Mouse (Mus musculus): ENCODE data around the gene Tssk1.

The Tssk1 gene

DNA sequence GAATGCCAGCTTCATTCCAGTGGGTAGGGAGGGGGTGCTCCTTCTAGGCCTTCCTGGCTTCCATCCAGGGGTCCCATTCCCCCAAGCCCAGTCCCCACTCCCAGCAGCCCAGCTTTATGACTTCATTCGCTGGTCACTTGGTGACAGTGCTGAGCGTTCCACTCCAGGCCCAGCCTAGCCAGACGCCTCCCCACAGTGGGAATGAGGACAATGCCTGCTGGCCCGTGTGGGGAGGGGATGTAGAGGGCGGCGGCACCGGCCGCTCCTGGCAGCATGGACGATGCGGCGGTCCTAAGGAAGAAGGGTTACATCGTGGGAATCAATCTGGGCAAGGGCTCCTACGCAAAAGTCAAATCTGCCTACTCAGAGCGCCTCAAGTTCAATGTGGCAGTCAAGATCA, 4.4 kb downstream of the Tssk1 start, which contains the start of the genes Dgcr2 and Tssk2:
TSS of gene Dgcr2 (minus strand) at position 101 of the 400 bp plus-strand sequence.
TSS of gene Tssk2 (plus strand) at position 176 of the 400 bp plus-strand sequence.
- no peak for DNase-seq (ENCODE audit: low spot score in 2 of 2)

DNA sequence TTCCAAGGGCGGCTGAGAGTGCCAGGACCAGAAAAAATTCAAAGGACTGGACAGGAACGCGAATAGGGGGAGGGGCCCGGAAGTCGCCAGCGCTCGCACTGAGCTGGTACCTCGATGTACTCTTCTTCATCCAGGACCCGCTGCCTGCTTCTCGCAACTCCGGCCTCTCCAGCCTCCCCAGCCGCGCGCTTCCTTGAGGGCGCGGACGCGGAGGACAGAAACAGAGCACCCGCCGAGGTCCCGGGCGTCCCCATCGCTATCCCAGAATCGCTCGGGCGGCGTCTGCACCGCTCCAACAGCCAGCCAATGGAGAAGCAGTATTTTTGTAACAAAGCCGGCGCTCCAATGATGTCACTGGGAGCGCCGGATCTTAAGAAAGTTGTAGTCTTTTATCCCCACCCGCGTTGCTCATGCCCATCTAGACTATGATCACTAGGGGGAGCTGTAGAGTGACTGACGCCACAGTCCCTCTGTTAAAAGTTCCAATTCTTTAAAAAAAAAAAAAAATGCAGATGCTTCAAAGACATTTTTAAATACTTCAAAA, 17.1 kb downstream of the Tssk1 start, which contains the start of gene Ess2:
TSS of gene Ess2 (minus strand) at position 297 of the 544 bp plus-strand sequence.
- peak; percentile 86 to 90 for DNase-seq (ENCODE audit: low spot score in 2 of 2)

DNA sequence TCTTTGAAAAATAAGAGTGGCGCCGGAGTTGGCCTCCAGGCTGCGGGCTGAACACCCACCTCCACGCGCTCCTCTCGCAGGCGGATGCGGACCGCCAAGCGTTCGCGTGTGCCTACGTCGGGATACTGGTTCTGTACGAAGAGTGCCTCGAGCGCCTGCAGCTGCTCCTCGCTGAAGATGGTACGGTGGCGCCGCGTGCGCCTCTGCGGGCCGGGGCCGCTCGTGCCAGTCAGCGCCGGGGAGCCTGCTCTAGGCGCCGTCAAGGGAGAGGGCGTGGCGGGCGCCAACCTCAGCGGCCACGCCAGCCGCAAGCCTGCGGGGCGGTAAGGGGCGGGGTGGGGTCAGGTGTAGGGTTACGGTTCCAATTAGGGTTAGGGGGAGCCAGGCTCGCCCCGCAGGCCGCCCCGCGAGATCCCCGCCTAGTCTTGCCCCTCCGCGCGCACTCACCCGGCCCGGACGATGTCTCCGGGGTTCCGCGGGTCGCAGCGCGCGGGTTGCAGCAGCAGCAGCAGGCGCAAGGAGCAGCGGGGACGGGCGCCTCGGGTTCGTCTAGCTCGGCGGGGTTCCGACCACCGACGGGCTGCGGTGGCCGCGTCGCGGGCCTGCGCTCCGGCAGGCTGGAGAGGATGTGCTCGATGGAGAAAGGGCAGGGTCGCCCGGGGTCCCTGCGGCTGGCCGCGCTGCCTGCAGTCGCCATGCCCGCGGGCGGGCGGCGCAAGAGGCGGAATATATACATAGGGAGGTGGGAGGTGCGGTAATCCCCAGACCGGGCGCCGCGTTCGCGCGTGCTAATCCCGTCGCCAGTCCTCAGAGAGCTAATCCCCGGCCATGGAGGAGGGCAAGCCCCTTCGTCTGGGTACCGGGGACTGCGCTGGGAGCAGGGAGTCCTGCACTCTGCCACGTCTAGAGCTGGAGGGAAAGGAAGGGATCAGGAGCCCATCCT, 20.6 kb downstream of the Tssk1 start, which contains the start of gene Gsc2:
TSS of gene Gsc2 (minus strand) at position 753 of the 943 bp plus-strand sequence.
- DNase-seq (ENCODE audit: low spot score in 2 of 2), result no peak

DNA sequence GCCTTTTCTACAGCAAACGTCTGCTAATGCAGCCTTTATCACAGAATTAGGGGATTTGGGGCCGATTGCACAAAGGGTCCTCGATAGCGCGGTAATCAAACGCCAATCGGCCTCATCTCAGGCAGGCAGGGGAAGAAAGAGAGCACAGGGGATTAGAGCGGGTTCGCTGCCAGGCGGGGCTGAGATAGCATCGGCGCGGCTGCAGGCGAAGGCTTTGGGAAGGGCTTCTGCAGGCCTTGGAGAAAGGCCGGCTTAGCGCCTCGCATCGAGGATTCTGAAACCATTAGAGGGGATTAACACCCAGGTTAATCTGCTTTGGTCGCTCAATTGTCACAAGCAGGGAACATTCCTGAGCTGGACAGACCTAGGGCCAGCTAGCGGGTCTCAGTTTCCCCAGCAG, 26.6 kb downstream of the Tssk1 start:
- no peak for DNase-seq (ENCODE audit: low spot score in 2 of 2)

DNA sequence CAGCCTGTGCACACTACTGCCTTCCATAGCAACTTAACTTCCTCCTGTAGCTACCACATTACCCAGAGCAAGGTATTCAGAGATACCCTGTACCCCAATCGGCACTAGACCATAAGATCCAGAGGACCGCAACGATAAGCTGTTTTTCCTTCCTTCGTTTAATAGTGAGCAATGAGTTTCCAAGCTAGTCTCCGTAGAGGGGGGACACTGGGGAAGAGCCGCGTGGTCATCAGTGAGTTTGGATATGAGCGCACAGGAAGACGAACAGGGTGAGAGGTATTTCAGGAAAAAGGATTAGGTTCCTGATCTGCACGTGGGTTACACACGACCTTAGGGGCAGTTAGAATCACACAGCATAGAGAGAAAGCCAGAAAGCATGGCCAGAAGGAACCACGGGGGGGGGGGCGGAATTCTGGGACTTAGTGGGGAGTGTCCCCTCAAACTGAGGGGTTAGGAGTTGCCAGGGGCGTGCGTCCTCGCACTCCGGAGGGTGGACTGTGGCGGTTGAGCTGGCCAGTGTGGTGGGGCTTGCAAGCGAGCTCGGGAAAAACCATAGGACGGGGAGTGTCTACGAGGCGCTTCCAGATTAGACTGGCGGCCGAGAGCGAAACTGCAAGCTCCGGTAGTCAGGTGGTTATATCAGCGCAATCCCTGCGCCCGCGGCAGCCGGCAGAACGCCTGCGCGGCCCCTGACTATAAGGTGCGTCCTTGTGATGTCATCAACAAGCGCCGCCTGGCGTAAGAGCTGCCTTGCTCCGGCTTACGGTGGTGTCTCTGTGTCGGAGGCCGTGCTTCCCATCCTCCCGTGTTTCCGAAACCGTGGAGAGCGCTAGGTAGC, 27.5 kb downstream of the Tssk1 start:
- DNase-seq (ENCODE audit: low spot score in 2 of 2), result peak; percentile 92 to 96

DNA sequence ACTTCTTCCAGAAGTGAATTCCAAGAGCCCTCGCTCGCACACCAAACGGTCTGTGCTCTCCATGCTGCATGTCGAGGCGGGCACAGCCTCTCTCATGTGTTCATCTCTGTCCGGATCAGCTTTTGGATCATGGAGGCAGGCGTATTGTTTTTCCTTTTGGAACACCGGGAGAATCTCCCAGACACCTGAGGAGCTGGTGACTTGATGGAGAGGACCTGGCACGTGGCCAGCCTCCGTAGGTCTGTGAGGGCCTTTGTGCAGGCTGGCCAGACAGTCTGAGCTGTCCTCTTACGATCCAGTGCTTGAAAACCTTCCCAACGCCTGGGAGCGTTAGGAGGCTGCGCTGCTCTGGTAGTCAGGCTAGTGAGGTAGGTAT, 28.1 kb downstream of the Tssk1 start:
- no peak for DNase-seq (ENCODE audit: low spot score in 2 of 2)

DNA sequence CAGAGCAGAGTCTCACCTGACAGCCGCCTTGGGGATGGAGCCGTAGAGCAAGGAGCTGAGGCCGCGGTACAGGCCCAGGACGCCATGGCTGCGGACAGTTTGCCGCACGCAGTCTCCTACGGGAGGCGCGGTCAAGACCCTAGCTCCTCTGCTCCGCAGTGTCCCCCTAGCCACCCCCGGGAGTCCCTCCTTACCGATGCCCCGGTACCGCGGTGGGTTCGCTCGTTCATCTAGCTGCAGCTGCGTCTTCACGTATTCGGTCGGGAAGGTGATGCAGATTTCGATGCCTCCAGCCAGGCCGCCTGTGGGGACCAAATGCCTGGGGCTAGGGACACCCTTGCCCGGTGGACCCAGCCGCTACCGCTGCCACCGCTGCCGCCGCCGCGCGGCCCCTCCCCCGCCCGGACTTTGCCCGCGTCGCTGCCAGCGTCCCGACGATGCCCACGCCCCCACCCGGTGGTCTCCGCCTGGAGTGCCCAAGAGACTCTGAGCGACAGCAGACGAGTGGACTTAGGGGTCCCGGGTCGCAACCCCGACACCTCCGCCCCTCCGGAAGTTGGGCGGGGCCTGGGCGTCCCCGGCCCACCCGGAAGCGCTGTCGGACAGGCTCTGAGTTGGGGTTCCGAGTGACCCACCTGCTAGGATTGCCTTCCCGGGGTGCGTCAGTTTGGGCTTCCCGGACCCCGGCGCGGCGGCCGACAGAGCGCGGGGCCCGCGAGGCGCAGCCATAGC, 33.5 kb downstream of the Tssk1 start:
- DNase-seq (ENCODE audit: low spot score in 2 of 2), result peak; percentile 32 to 78

DNA sequence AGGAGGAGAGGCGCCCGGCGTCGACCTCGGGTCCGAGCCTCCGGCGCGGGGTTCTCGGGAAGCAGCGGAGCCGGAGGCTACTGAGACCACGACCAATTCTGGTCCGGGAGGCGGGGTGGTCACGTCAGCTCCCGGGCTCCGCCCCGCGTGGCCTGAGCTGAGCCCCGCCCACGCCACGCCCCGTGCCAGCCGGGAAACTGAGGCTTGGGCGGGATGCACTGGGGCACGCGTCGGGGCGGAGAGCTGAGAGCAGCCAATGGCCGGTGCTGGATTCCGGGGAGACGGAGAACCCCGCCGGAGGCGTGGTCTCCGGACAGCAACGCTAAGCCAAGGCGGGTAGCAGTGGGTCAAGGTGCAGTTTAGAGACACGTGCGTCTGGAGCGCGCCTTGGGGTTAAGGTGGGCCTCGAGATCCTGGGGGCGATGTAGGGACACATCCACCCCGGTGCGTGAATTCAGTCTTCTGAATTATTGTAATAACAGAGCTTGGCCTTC, 34.1 kb downstream of the Tssk1 start, which contains the start of gene Slc25a1:
TSS of gene Slc25a1 (minus strand) at position 133 of the 494 bp plus-strand sequence.
- peak; percentile 81 to 87 for DNase-seq (ENCODE audit: low spot score in 2 of 2)

DNA sequence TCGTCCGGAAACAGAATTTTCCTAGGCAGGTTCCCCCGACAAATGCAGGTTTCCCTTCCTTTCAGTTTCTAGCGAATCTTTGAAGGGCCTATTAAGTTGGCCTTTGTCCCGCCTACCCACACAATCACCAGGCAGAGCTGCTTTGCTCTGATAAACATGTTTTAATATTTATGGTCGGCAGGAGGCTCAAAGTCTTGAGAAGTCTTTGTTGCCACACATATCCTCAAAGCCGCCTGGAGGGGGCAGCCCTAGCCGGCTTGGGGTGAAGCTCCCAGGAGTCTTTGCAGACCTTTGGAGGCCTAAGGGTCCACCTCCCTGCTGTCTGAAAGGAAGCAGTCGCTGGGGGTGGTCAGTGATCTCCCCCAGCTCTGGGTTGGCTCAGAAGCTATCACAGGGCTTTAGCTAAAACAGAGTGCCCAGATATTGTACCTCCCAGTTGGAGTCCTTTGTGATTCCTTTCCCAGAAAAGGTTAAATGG, 34.6 kb downstream of the Tssk1 start:
- DNase-seq (ENCODE audit: low spot score in 2 of 2), result peak; percentile 82 to 87

DNA sequence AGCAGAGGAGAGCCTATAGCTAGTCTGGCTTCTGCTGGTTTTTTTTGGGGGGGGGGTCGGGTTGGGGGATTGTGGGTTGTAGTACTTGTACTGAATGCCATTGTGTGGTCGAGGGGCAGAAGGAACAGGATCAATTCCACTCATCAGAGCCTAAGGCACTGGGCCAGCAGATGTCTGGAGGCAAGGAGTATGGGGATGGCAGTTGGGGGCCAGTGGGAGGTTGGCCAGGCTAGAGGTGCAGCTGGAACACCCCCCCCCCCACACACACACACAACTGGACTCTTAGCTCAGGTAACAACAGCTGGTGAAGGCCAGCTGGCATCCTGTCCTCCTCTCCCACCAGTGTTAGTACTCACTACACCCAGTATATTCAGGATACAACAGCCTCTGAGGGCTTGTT, 35.2 kb downstream of the Tssk1 start:
- DNase-seq (ENCODE audit: low spot score in 2 of 2), result no peak

DNA sequence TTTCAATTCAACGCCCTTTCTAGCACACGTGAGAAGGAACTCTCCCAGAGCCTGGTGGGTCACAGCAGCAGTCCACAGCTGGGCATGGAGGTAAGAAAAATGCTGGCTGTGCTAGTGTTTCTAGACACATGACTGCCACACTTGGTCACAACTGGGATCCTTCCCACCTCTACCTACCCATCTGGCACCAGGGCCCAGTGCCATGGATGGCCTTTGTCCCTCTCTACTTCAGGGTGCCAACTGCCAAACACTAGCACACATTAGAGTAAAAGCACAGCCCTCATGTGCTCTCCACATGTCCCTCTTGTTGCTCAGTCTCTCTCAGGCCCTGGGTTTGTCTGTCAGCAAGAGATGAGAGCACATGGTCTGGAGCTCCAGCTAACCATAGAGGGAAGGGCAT, 35.6 kb downstream of the Tssk1 start:
- no peak for DNase-seq (ENCODE audit: low spot score in 2 of 2)

DNA sequence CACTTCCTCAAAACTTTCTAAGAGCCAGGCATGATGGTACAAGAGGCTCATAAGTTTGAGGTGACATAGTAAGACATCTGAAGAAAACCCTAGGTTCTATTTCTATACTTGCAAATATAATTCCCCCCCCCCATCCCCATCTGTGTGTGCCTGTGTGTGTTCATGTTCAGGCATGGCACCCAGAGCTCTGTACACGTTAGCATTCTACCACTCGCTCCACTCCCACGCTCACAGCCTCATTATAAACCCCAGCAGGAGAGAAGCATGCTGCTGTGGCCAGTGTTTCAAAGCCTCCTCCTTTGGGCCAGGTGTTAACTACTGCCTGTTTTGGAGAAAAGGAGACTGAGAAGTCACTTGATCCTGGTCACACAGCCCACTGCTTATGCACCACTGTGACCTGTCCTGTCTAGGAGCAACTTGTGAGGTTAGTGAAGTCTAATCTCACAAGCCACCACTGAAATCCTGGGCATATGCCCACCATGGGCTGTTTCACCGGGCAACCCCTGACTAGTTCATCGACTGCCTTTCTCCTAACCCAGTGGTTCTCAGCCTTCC, 38.0 kb downstream of the Tssk1 start:
- DNase-seq (ENCODE audit: low spot score in 2 of 2), result no peak

DNA sequence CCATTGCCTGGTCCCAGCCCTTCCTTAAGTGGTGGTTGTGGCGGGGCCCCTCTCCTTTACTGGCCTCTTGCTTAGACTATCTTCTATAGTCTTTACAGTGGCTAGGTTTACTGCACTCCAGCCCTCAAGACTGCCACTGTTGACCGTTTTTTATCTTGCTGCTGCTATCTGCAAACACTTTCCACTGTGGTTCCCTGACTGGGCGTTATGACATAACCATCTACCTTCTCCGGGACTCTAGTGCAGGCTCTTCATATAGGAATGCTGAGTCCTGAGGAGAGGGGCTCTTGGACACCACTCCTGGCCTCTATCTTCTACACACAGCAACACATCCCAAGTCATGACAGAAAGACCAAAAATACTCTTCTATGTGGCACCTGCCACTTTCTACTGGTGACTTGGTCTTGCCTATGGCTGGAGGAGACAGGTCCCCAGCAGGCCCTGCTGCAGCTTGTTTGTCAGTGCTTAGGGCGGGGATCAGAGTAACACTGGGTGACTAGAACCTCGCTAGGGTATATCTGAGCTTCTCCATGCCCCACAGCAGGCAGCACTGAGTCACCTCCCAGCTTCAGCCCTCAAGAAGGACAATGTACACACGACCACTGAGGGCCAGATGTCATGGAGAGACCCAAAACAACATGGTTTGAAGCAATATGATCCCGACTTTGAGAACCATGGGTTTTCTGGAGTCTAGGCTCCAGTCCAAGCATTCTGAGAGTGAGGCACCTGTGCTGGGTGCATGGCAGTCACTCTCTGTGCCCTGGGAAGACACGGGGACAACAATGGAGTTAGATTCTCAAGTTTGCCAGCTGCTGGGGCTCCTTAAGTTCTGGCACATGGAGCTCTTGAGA, 39.8 kb downstream of the Tssk1 start:
- no peak for DNase-seq (ENCODE audit: low spot score in 2 of 2)

DNA sequence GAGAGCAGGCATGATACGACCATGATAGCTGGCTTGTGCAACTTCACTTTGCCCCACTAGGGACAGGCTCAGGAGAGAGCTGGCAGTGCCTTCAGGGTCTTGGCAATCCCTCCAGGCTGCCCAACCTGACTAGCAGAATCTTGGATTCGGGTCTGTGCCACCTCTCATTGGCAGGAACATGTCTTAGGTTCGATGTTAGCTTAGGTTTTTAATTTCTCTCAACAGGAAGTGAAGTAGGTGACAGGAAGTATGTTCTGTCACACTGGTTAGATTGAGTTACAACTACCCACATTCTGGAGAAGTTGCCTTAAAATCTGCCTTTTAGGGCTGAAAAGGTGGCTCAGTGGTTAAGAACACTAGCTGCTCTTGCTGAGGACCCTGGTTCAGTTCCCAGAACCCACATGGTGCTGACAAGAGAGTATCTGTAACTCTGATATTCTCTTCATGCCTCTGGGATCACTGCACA, 40.5 kb downstream of the Tssk1 start:
- DNase-seq (ENCODE audit: low spot score in 2 of 2), result no peak

DNA sequence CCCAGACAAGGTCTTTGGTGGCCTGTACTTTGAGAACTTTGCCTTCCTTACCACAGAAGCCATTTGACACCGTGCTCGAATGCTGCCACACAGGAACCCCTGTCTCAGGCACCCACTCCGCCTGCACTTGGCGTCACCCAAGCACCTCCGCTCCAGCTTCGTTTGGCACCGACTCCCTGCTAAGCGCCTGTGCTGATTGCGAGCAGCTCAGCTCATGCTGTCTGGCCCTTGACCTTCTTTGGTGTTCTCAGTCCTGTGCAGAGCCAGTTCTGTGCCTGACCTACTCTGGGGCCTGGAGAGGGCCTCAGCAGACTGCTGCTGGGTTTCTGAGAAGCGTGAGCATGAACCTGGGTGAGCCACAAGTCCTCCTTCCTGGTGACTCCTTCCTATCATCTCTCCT, 42.8 kb downstream of the Tssk1 start:
- no peak for DNase-seq (ENCODE audit: low spot score in 2 of 2)

DNA sequence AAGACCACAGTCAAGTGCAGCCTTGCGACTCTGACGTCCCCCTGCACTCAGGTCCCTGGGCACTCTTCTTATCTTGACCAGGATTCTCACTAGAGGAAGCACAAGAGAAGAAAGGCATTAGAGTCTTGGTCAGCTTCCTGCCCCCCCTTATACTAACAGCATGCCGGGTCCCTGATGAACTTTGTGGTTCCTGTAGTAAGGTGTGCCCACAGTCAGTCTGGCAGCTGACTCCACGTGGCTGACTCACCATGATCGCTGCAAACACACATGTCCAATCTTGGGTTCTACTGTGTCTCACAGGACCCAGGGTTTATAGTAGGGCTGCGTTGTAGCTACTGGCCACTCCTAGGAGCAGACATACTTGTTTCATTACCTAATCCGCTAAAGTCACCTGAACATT, 44.2 kb downstream of the Tssk1 start:
- DNase-seq (ENCODE audit: low spot score in 2 of 2), result peak in 1 of 2 experiments; percentile 58

DNA sequence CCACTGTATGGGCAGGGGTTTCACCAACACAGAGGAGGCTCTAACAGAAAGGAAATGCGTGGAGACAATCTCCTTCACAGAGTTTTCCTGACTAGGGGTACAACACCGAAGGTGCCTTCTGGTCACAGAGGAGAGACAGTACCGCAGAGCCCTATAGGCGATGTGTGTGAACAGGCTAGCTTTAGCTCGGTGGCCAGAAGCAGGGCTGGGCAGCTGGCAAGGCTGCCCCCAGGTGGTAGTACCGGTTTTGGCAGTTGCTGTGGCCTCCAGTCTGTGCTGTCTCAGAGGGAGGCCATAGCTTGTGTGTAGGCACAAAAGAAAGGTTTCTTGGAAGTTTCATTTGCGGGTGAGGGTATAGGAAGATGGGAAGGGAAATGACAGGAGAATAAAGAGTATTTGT, 44.8 kb downstream of the Tssk1 start:
- DNase-seq (ENCODE audit: low spot score in 2 of 2), result peak; percentile 78 to 88

DNA sequence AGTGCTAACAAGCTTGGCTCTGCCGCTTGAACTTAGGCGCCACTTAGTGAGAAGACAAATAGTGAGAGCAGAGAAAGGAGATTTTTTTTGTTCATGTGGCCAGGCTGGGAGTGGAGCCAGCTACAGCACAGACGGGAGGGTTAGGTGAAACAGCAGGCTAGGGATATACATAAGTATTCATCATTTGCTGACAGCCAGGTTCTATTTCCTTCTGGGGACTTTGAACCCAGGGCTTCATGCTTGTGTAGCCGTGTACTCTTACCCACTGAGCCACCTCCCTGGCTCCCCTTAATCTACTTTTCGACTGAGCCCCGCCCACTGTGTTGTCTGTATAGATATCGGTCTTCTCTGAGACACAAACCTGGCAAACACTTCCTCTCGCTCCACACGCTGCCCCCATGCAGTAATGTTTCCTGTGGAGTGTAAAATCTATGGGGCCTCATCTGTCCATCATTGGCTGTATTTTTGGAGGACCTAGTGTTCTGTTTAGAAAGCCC, 45.3 kb downstream of the Tssk1 start:
- peak in 1 of 2 experiments; percentile 61 for DNase-seq (ENCODE audit: low spot score in 2 of 2)

DNA sequence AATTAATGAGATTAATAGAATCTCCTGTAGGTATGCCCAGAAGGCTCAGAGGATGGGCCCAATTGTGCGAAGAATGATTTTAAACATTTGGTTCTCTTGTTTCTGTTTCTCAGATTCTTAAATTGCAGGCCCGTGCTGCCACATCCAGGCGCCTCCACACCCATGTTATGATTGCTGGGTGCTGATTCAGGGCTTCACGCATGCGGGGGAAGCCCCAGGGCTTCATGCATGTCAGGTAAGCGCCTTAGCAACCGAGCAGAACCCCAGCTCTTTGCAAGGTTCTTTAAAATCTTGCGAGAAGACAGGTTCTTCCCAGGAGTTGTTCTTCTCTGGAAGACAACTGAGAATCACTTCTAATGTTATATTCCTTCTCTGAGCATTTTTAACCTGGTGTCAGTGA, 49.4 kb downstream of the Tssk1 start:
- no peak for DNase-seq (ENCODE audit: low spot score in 2 of 2)

All from spleen, postnatal 4 days (tissue).